Mouse (Mus musculus): ENCODE data around the gene C330021F23Rik.
"Not testable (repeated sequence)": the region's sequence is repeated elsewhere in the genome, so short reads cannot be mapped to it uniquely, and the experiment has no call there.

Gene C330021F23Rik

GRCm38 (mm10) chr8:3567641-3568371, at the start of gene C330021F23Rik:
C330021F23Rik (plus strand) TSS chr8:3567990.
- DNase-seq (ENCODE audit: low read depth, low spot score) = no peak

- peak; percentile 68 for DNase-seq (ENCODE audit: low read depth, low spot score)
Measured at GRCm38 (mm10) chr8:3522007-3522697, 45.6 kb upstream of the C330021F23Rik start.

- no peak for DNase-seq (ENCODE audit: low read depth, low spot score)
Measured at GRCm38 (mm10) chr8:3530816-3531215, 37.0 kb upstream of the C330021F23Rik start.

DNA sequence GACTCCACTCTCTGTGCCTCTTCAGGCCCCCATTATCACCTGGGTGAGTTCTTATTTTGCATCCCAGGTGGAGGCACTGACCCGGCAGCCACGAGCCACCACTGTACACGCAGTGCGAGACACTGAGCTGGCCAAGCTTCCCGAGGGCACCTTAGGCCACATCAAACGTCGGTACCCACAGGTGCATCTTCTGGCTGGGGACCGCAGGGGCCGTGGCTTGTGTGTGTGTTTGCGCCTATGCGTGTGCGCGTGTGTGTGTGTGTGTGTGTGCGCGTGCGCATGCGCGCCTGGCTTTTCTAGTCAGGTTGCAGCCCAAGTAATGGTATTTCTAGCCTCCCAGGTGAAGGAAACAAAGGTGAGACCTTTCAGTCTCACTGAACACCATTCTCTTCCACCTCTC, 35.9 kb upstream of the C330021F23Rik start:
- no peak for DNase-seq (ENCODE audit: low read depth, low spot score)

DNA sequence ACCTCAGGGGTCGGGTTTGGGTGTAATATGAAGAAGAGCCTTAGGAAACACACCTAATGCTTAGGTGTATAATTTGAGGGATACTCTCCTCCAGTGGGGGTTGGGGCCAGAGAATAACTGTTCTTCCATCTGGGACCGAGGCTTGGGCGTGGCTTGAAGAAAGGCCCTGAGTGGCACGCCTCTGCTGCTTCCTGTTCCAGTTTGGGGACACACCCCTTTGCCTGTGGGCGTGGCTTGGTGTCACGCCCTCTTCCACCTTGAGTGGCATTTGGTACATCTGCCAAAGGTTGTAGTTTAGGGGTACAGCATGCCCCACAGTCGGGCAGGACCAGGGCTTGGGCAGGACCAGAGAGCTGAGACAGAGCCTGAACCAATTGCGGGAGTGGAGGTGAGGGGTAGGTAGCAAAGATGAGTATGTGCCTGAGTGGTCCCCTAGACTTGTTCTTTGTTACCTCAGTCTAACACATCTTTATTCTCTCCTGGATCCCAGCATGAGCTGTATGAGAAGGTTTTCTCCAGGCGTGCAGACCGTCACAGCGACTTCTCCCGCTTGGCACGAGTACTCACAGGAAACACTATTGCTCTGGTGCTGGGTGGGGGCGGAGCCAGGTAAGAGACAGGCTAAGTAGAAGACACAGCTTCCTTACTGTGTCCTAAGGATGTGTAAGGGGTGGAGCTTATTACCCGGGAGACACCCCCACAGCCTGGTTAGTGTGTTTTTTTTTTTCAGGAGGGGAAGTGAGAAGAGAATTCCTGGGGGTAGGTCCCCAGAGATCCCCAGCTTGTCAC, 31.5 kb upstream of the C330021F23Rik start:
- peak; percentile 72 for DNase-seq (ENCODE audit: low read depth, low spot score)

DNA sequence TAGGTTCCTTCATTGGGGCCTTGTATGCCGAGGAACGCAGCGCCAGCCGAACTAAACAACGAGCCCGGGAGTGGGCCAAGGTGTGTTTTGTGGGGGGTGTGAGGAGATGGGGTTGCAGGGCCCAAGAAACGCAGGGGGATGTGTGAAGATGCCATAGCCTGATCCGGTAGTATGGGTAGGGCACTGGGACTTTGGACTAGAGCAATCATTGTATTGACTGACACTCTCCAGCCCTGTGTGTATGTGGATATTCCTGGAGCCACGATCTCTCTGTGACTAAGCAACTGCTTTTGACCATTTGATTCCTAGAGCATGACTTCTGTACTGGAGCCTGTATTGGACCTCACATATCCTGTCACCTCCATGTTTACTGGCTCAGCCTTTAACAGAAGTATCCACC, 30.9 kb upstream of the C330021F23Rik start:
- no peak for DNase-seq (ENCODE audit: low read depth, low spot score)

DNA sequence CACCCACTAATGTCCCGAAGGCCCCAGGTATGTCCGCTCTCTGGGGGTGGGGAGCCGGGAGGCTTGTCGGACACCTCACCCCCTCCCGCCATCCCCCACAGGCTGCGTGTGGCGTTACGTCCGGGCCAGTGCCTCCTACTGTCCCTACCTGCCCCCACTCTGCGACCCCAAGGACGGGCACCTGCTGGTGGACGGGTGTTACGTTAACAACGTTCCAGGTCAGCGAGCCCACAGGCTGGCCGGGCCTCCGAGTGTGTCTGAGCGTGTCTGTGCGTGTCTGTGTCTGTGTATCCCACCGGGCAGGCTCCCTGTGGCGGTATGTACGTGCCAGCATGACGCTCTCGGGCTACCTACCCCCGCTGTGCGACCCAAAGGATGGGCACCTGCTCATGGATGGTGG, 30.1 kb upstream of the C330021F23Rik start:
- no peak for DNase-seq (ENCODE audit: low read depth, low spot score)

GRCm38 (mm10) chr8:3539146-3539545, 28.6 kb upstream of the C330021F23Rik start:
- DNase-seq (ENCODE audit: low read depth, low spot score) = no peak

- DNase-seq (ENCODE audit: low read depth, low spot score) = no peak
Measured at GRCm38 (mm10) chr8:3540076-3540475, 27.7 kb upstream of the C330021F23Rik start.

DNA sequence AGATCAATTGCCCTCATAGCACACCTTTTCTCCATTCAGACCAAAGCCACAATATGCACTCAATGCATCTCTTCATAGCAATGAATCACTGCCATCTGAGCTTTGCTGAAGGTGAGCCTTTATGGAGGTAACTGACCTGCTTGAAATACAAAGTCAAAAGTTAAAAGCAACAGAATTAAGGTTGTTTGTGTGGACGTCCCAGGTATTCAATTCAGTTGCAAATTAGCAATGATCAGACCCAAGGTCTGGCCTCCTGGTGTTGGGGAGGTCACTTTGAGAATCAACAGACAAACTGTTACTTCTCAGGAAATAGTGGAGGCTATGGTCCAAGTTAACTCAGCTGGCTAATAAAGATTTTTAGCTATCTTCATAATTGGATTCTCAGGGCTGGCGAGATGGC, 21.3 kb upstream of the C330021F23Rik start:
- DNase-seq (ENCODE audit: low read depth, low spot score) = no peak

- no peak for DNase-seq (ENCODE audit: low read depth, low spot score)
Measured at GRCm38 (mm10) chr8:3552240-3552639, 15.6 kb upstream of the C330021F23Rik start.

DNA sequence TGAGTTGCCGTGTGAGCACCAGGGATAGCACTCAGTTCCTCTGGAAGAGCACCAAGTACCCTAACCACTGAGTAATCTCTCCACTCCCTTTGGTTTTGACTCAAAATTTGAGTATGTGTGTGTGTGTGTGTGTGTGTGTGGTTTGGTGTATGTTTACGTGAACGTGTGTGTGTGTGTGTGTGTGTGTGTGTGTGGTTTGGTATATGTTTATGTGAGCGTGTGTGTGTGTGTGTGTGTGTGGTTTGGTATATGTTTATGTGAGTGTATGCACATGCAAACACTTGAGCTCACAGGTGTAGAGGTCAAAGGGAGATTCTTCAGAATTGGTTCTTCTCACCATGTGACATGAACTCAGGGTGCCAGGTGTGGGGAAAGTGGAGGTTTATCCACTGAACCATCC, 11.7 kb upstream of the C330021F23Rik start:
- no peak for DNase-seq (ENCODE audit: low read depth, low spot score)

DNA sequence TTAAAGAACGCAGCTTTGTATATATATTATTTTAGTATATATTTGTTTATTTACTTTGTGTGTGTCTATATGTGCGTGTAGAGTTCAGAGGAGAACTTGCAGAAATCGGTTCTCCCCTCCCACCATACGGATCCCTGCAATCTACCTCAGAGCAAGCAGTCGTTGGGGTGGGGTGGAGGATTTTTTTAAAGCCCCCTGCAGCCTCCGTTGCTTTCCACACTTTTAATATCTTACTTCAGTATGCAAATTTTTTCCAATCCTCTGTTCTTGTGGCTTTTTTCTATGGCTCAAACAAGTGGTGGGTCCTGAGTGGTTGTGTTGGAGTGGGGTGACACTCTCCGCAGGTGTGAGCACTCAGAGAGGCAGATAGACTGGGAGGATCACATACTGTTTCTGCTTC, 588 bp downstream of the C330021F23Rik start:
- DNase-seq (ENCODE audit: low read depth, low spot score) = no peak

- no peak for DNase-seq (ENCODE audit: low read depth, low spot score)
Measured at GRCm38 (mm10) chr8:3569784-3570183, 2.0 kb downstream of the C330021F23Rik start.

DNA sequence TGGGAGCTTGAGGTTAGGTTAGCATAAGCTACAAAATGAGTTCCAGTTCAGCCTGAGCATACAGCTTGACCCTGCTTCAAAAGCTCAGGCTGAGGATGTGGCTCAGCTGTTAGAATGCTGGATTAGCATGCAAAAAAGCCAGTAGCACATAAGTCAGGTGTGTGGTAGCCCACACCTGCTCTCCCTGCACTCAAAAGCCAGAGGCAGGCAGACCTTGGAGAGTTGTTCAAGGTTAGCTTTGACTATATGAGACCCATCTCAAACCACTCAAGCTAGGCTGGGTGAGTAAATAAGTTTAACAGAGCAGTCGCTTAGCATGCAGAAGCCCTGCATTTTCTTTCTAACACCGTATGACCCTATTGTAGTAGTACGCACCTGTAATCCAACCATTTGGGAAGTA, 6.8 kb downstream of the C330021F23Rik start:
- no peak for DNase-seq (ENCODE audit: low read depth, low spot score)

GRCm38 (mm10) chr8:3576211-3576960, 8.6 kb downstream of the C330021F23Rik start:
- no peak for DNase-seq (ENCODE audit: low read depth, low spot score)

GRCm38 (mm10) chr8:3579390-3580364, 11.9 kb downstream of the C330021F23Rik start:
- no peak for DNase-seq (ENCODE audit: low read depth, low spot score)

- DNase-seq (ENCODE audit: low read depth, low spot score) = not testable (repeated sequence)
Measured at GRCm38 (mm10) chr8:3581961-3582360, 14.2 kb downstream of the C330021F23Rik start.

- DNase-seq (ENCODE audit: low read depth, low spot score) = no peak
Measured at GRCm38 (mm10) chr8:3586452-3586851, 18.7 kb downstream of the C330021F23Rik start.

GRCm38 (mm10) chr8:3586993-3587390, 19.2 kb downstream of the C330021F23Rik start, which contains the start of gene Camsap3:
Camsap3 (plus strand) TSS chr8:3587293.
- no peak for DNase-seq (ENCODE audit: low read depth, low spot score)

All from c-Kit-negative CD71-positive TER-119-positive erythroid progenitor cells, embryonic 14.5 days (primary cell).